Mouse (Mus musculus) lung, embryonic 16.5 days (tissue): ENCODE data around the gene 1110008L16Rik. TPM values are rescaled to one million over a fixed set of nuclear protein-coding genes. Genes with fewer than 3 reads are reported as not detected.
A peak's percentile ranks its signal among the peaks of the same experiment; 100 is the strongest.

Source experiments
- ATAC-seq: fragments of 200-750 bp; cut with Nextera tagmentation; 2 replicates; pipeline ENCODE4 v1.8.0; 2017; ENCODE audit warnings: low read depth, mild to moderate bottlenecking, moderate library complexity
- H3K27ac ChIP-seq: fragments of 300-500 bp; sonication (generic); 2 replicates; pipeline ENCODE4 v1.5.1; 2014; ENCODE audit warnings: mild to moderate bottlenecking, control low read depth, low read length
- H3K27me3 ChIP-seq: fragments of 300-500 bp; sonication (generic); 2 replicates; pipeline ENCODE4 v1.6.1; 2014; ENCODE audit warnings: low read depth, low read length, mixed read lengths; ENCODE audit not compliant: control insufficient read depth, insufficient read depth
- H3K36me3 ChIP-seq: fragments of 300-500 bp; sonication (generic); 2 replicates; pipeline ENCODE4 v1.6.1; 2014; ENCODE audit warnings: low read length; ENCODE audit not compliant: control insufficient read depth, insufficient read depth
- H3K4me1 ChIP-seq: fragments of 300-500 bp; sonication (generic); replicated peaks from 2 replicates; pipeline ENCODE4 v1.6.1; 2014; ENCODE audit warnings: low read length, mixed read lengths; ENCODE audit not compliant: control insufficient read depth, insufficient read depth
- H3K4me2 ChIP-seq: fragments of 300-500 bp; sonication (generic); 2 replicates; pipeline ENCODE4 v1.6.1; 2014; ENCODE audit warnings: low read depth, low read length, control low read depth
- H3K4me3 ChIP-seq: fragments of 300-500 bp; sonication (generic); 2 replicates; pipeline ENCODE4 v1.5.1; 2014; ENCODE audit warnings: mild to moderate bottlenecking, low read length, control low read depth
- H3K9ac ChIP-seq: fragments of 300-500 bp; sonication (generic); 2 replicates; pipeline ENCODE4 v1.6.1; 2014; ENCODE audit warnings: low read length, control low read depth
- H3K9me3 ChIP-seq: fragments of 300-500 bp; sonication (generic); 2 replicates; pipeline ENCODE4 v1.6.1; 2016; ENCODE audit warnings: low read length; ENCODE audit not compliant: control insufficient read depth
- WGBS: fragments of 180-500 bp; shearing (Covaris S2); extraction: QIAGEN DNeasy Blood & Tissue Kit; methylation state at CpG from one replicate; pipeline ENCODE4 v1.1.7; 2014; 5-methylcytosine and 5-hydroxymethylcytosine counted together
- polyA plus RNA-seq: library from polyadenylated mRNA; unstranded; fragments of >200 nt; fragmentation: Nextera tagmentation; extraction: Ambion mirVana; gene quantifications from 2 replicates; pipeline ENCODE4 v1.2.1, GENCODE M21; 2015

Gene 1110008L16Rik
- polyA plus RNA-seq, 1 experiment from 2014 or later = 16.6 TPM

GRCm38 (mm10) chr12:55397544-55398239 is 98.3 kb downstream of the 1110008L16Rik start:
- peak overlapping the region; percentile 82 for H3K9ac ChIP-seq
- peaks cover 13% of the 10 kb centered on the region for H3K4me1 ChIP-seq
- H3K4me2 ChIP-seq = peak overlapping the region; percentile 82
- peak overlapping the region; percentile 73 for H3K4me3 ChIP-seq
- no peaks in the 10 kb centered on the region; the same call in 1 of the 2 replicates for H3K36me3 ChIP-seq
- ATAC-seq = no peak
- H3K27me3 ChIP-seq = no peaks in the 10 kb centered on the region
- peak overlapping the region; percentile 82 for H3K27ac ChIP-seq
- H3K9me3 ChIP-seq = no peaks in the 10 kb centered on the region
- 49% methylated on average over 9 of the region's 9 CpGs for WGBS

DNA sequence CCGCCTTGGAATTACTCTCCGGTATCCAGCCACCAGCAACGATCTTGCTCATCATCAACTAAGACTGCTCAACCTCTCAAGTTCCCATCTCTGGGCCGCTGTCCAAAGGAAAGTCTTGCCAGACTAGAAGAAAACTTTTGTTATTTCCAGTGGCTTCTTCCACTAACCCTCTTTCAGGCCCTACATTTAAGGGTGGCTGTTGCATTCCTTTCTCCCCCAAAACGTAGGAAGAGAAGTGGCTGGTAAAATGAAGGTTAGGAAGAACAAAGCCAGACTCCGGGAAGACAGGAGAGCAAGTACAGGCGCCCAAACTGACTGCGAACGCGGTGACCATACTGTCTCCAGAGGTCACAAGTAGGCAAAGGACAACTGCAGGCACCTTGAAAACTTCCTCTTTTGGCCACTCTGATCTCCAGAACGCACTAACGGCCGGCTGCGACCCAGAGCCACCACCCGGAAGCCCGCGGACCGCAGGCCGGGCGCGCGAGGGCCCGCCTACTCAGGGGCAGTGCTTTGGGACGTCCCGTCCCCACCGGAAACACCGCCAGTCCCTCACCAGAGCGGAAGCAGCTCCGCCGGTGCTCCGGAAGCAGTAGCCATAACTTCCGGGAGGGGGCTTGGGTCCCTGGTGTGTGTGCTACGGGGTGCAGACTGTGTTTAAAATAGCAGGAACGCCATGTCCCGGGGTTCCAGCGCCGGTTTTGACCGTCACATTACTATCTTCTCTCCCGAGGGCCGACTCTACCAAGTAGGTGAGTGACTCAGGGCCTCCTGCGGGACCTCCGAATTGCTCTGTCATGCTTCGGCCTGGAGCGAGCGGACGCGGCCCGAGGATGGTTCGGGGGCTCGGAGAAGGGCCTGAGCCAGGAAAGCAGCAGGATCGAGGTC is 99.1 kb downstream of the 1110008L16Rik start:
- peak overlapping the region; percentile 73 for H3K4me3 ChIP-seq
- H3K9me3 ChIP-seq = no peaks in the 10 kb centered on the region
- ATAC-seq = peak; percentile 100
- peaks cover 4% of the 10 kb centered on the region; the same call in 1 of the 2 replicates for H3K36me3 ChIP-seq
- H3K27me3 ChIP-seq = no peaks in the 10 kb centered on the region
- H3K9ac ChIP-seq = peak overlapping the region; percentile 82
- peak overlapping the region; percentile 82 for H3K27ac ChIP-seq
- under 1% methylated on average over 51 of the region's 51 CpGs for WGBS
- H3K4me1 ChIP-seq = peaks cover 13% of the 10 kb centered on the region
- H3K4me2 ChIP-seq = peak overlapping the region; percentile 96

GRCm38 (mm10) chr12:55399128-55399677 is 99.8 kb downstream of the 1110008L16Rik start:
- Histone ChIP-seq H3K4me2 (peak overlapping the region; percentile 96), H3K27ac (peak overlapping the region; percentile 64), H3K9ac (peak overlapping the region; percentile 82), H3K4me1 (peaks cover 13% of the 10 kb centered on the region), H3K4me3 (peak overlapping the region; percentile 73), H3K9me3 (no peaks in the 10 kb centered on the region), H3K27me3 (no peaks in the 10 kb centered on the region), H3K36me3 (peaks cover 6% of the 10 kb centered on the region)
- 2% methylated on average over 20 of the region's 20 CpGs for WGBS
- peak; percentile 30 for ATAC-seq

- H3K4me1 ChIP-seq = no peaks in the 10 kb centered on the region
- H3K4me3 ChIP-seq = no peak overlapping the region
- peaks cover 24% of the 10 kb centered on the region for H3K36me3 ChIP-seq
- H3K9me3 ChIP-seq = no peaks in the 10 kb centered on the region
- no peak for ATAC-seq
- H3K9ac ChIP-seq = no peak overlapping the region
- 63% methylated on average over 5 of the region's 5 CpGs for WGBS
- no peak overlapping the region for H3K27ac ChIP-seq
- H3K4me2 ChIP-seq = no peak overlapping the region
- H3K27me3 ChIP-seq = no peaks in the 10 kb centered on the region
Observed at GRCm38 (mm10) chr12:55407888-55408287, 108.5 kb downstream of the 1110008L16Rik start.

DNA sequence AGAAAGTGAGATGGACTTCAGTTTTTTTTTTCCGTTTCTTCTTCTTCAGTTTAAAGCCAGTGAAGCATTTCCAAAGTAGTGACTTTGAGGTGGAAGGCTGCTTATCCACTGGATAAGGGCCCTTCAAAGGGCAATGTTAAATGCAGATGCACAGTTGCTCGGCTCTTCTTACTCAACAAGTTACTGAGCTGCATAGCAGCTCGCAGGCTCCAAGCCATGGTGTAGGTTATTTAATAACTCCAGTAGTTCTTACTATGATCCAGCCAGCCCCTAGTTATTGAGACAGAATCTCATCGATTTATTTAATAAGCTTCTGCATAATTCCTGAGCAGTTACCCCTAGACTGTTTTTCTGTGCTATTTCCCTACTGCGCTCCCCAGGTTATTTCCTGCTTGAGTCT is 115.9 kb downstream of the 1110008L16Rik start:
- 92% methylated on average over 5 of the region's 5 CpGs for WGBS
- no peak for ATAC-seq
- H3K36me3 ChIP-seq = peaks cover 47% of the 10 kb centered on the region

DNA sequence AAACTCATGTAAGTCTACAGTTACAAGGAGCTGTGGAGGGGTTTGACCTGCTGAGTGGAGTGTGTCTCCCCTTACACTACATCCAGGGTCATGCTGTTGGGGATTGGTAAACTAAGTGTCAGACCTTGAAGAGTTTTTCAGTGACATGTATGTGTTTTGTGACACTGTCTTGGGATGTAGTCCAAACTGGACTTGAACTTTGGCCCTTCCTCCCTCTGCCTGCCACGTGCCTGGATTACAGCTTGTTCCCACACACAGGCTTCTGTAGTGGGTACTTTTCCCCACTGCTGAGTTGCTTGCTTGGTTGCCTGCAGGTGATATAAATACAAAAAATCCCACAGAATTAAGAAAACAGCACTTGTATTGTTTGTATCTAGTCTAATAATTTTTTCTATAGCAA is 116.4 kb downstream of the 1110008L16Rik start:
- Histone ChIP-seq H3K9me3 (no peaks in the 10 kb centered on the region), H3K4me2 (no peak overlapping the region), H3K4me3 (no peak overlapping the region), H3K36me3 (peaks cover 50% of the 10 kb centered on the region), H3K4me1 (no peaks in the 10 kb centered on the region), H3K9ac (no peak overlapping the region), H3K27me3 (no peaks in the 10 kb centered on the region), H3K27ac (no peak overlapping the region)
- ATAC-seq = no peak
- 57% methylated on average over 1 of the region's 1 CpGs for WGBS

More for the DNA sequence above, 115.9 kb downstream of the 1110008L16Rik start:
- no peaks in the 10 kb centered on the region for H3K27me3 ChIP-seq
- no peak overlapping the region for H3K9ac ChIP-seq
- no peaks in the 10 kb centered on the region for H3K4me1 ChIP-seq
- no peak overlapping the region for H3K4me3 ChIP-seq
- no peak overlapping the region for H3K27ac ChIP-seq
- no peaks in the 10 kb centered on the region for H3K9me3 ChIP-seq
- no peak overlapping the region for H3K4me2 ChIP-seq

GRCm38 (mm10) chr12:55420220-55420619 is 120.8 kb downstream of the 1110008L16Rik start:
- no peaks in the 10 kb centered on the region for H3K9me3 ChIP-seq
- peaks cover 31% of the 10 kb centered on the region for H3K36me3 ChIP-seq
- H3K4me3 ChIP-seq = no peak overlapping the region
- H3K4me2 ChIP-seq = no peak overlapping the region
- H3K4me1 ChIP-seq = no peaks in the 10 kb centered on the region
- no peak overlapping the region for H3K9ac ChIP-seq
- no peak for ATAC-seq
- H3K27ac ChIP-seq = no peak overlapping the region
- no peaks in the 10 kb centered on the region for H3K27me3 ChIP-seq
- WGBS = 91% methylated on average over 24 of the region's 24 CpGs

DNA sequence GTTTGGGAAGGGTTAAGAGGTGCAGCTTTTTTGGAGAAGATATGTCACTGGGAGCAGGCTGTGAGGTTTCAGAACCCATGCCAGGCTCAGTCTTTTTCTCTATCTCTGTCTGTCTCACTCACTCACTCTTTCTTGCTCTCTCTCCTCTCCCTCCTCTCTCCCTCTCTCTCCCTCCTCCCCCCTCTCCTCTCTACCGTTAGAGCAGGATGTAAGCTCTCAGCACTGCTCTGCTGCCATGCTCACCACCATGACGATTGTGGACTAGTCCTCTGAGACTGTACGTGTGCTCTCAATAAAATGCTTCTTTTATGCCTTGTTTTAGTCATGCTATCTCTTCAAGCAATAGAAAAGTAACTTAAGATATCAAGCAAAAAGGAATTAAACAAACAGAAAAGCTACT is 122.7 kb downstream of the 1110008L16Rik start:
- Histone ChIP-seq H3K9ac (no peak overlapping the region), H3K4me3 (no peak overlapping the region), H3K27ac (no peak overlapping the region), H3K4me1 (no peaks in the 10 kb centered on the region), H3K27me3 (no peaks in the 10 kb centered on the region), H3K36me3 (peaks cover 22% of the 10 kb centered on the region), H3K9me3 (no peaks in the 10 kb centered on the region), H3K4me2 (no peak overlapping the region)
- ATAC-seq = peak; percentile 60
- 21% methylated on average over 3 of the region's 3 CpGs for WGBS

GRCm38 (mm10) chr12:55426300-55426699 is 126.9 kb downstream of the 1110008L16Rik start:
- Histone ChIP-seq H3K4me2 (no peak overlapping the region), H3K9me3 (no peaks in the 10 kb centered on the region), H3K9ac (no peak overlapping the region), H3K4me3 (no peak overlapping the region), H3K4me1 (no peaks in the 10 kb centered on the region), H3K27ac (no peak overlapping the region), H3K36me3 (no peaks in the 10 kb centered on the region), H3K27me3 (no peaks in the 10 kb centered on the region)
- no peak for ATAC-seq
- 90% methylated on average over 7 of the region's 7 CpGs for WGBS
